Mouse (Mus musculus): Measurements from ENCODE around the gene Gm17067. TPM values are rescaled to one million over a fixed set of nuclear protein-coding genes. Genes with fewer than 3 reads are reported as not detected.
"Not testable (repeated sequence)": the region's sequence is repeated elsewhere in the genome, so short reads cannot be mapped to it uniquely, and the experiment has no call there.

The Gm17067 gene
- total RNA-seq (2021) = not detected
- long read RNA-seq = 0 reads

- not testable (repeated sequence) for DNase-seq (ENCODE audit: low spot score in 2 of 2)
Observed at GRCm38 (mm10) chr7:42726917-42727316, at the start of gene Gm17067. TSS of gene Gm17067 (minus strand) at chr7:42727017.

GRCm38 (mm10) chr7:42749836-42750235 lies 23.0 kb upstream of the Gm17067 start:
- no peak for DNase-seq (ENCODE audit: low spot score in 2 of 2)

GRCm38 (mm10) chr7:42738536-42739210 lies 11.9 kb upstream of the Gm17067 start:
- DNase-seq (ENCODE audit: low spot score in 2 of 2) = no peak

GRCm38 (mm10) chr7:42693251-42693650 lies 33.6 kb downstream of the Gm17067 start:
- peak; percentile 4 to 12 for DNase-seq (ENCODE audit: low spot score in 2 of 2)

- DNase-seq (ENCODE audit: low spot score in 2 of 2) = peak; percentile 74 to 79
Observed at GRCm38 (mm10) chr7:42692362-42693158, 34.3 kb downstream of the Gm17067 start, which contains the start of gene Zfp975. TSS of gene Zfp975 (minus strand) at chr7:42692742.

GRCm38 (mm10) chr7:42680081-42680480 lies 46.7 kb downstream of the Gm17067 start:
- DNase-seq (ENCODE audit: low spot score in 2 of 2) = not testable (repeated sequence)

GRCm38 (mm10) chr7:42679646-42680045 lies 47.2 kb downstream of the Gm17067 start:
- DNase-seq (ENCODE audit: low spot score in 2 of 2) = not testable (repeated sequence)

GRCm38 (mm10) chr7:42660140-42660539 lies 66.7 kb downstream of the Gm17067 start:
- DNase-seq (ENCODE audit: low spot score in 2 of 2) = not testable (repeated sequence)

Other genes starting within 250 kb of the Gm17067 start
- gene Zfp141, start 221.3 kb downstream of the Gm17067 start, total RNA-seq (2021) = 10 to 100 TPM; 19.0 to 20.9 TPM
- not detected for gene Gm21028, start 148.4 kb downstream of the Gm17067 start, total RNA-seq (2021)
- 1 to 10 TPM; 3.2 to 3.9 TPM for gene Zfp977, start 134.5 kb downstream of the Gm17067 start, total RNA-seq (2021)
- 1 to 10 TPM; 4.9 to 5.6 TPM for gene Zfp976, start 84.4 kb downstream of the Gm17067 start, total RNA-seq (2021)
- 1 to 10 TPM; 7.7 to 7.9 TPM for gene Zfp975, start 34.3 kb downstream of the Gm17067 start, total RNA-seq (2021)
- gene Vmn2r62, start 66.5 kb upstream of the Gm17067 start, total RNA-seq (2021) = not detected
- gene Gm2381, start 140.2 kb upstream of the Gm17067 start, total RNA-seq (2021) = under 1 TPM; 0.18 to 0.25 TPM
- gene Vmn2r63, start 206.8 kb upstream of the Gm17067 start, total RNA-seq (2021) = not detected

Data from layer of hippocampus, postnatal 10 days (tissue).